Mouse (Mus musculus) lung, postnatal 0 days (tissue): ENCODE data around the gene Gm42674.

Experiments used
- CTCF ChIP-seq: IDR thresholded peaks from 2 replicates; pipeline ENCODE4 v1.5.1; 2016; ENCODE audit warnings: antibody characterized with exemption, mild to moderate bottlenecking
- EP300 ChIP-seq: IDR thresholded peaks from 2 replicates; pipeline ENCODE4 v1.6.1; 2016; ENCODE audit warnings: antibody characterized with exemption, mild to moderate bottlenecking, control low read depth

- TF ChIP-seq EP300: no peak
- TF ChIP-seq CTCF: no peak
Measured at GRCm38 (mm10) chr3:90552231-90552630, 49.5 kb upstream of the Gm42674 start.
